Mouse (Mus musculus) midbrain, postnatal 0 days (tissue): ENCODE measurements around the gene Gstm5. TPM values are rescaled to one million over a fixed set of nuclear protein-coding genes. Genes with fewer than 3 reads are reported as not detected.

Source experiments
- ATAC-seq: fragments of 200-750 bp; cut with Nextera tagmentation; 2 replicates; pipeline ENCODE4 v1.8.0; 2017; ENCODE audit warnings: moderate number of reproducible peaks, mild to moderate bottlenecking, moderate TSS enrichment, moderate library complexity; ENCODE audit not compliant: low FRiP score
- DNase-seq: peaks from one replicate; pipeline ENCODE4 v3.0.0-alpha.2; 2015; ENCODE audit warnings: low spot score
- H3K27ac ChIP-seq: fragments of 300-500 bp; sonication (generic); 2 replicates; pipeline ENCODE4 v1.5.1; 2014; ENCODE audit warnings: low read depth, mild to moderate bottlenecking, low read length, mixed read lengths
- H3K27me3 ChIP-seq: fragments of 300-500 bp; sonication (generic); 2 replicates; pipeline ENCODE4 v1.6.1; 2014; ENCODE audit warnings: low read length, control low read depth, mixed read lengths; ENCODE audit not compliant: insufficient read depth
- H3K36me3 ChIP-seq: fragments of 300-500 bp; sonication (generic); 2 replicates; pipeline ENCODE4 v1.6.1; 2014; ENCODE audit warnings: low read length, control low read depth, mixed read lengths; ENCODE audit not compliant: insufficient read depth
- H3K4me1 ChIP-seq: fragments of 300-500 bp; sonication (generic); 2 replicates; pipeline ENCODE4 v1.6.1; 2014; ENCODE audit warnings: mild to moderate bottlenecking, control low read depth, antibody characterized with exemption, low read length, mixed read lengths; ENCODE audit not compliant: insufficient read depth
- H3K4me2 ChIP-seq: fragments of 300-500 bp; sonication (generic); 2 replicates; pipeline ENCODE4 v1.6.1; 2014; ENCODE audit warnings: low read depth, mild to moderate bottlenecking, low read length, mixed read lengths; ENCODE audit not compliant: poor library complexity, severe bottlenecking
- H3K4me3 ChIP-seq: fragments of 300-500 bp; sonication (generic); 2 replicates; pipeline ENCODE4 v1.5.1; 2014; ENCODE audit warnings: low read depth, mild to moderate bottlenecking, low read length, moderate library complexity
- H3K9ac ChIP-seq: fragments of 300-500 bp; sonication (generic); replicated peaks from 2 replicates; pipeline ENCODE4 v1.6.1; 2014; ENCODE audit warnings: mild to moderate bottlenecking, low read length, moderate library complexity, mixed read lengths; ENCODE audit not compliant: poor library complexity, severe bottlenecking
- H3K9me3 ChIP-seq: fragments of 300-500 bp; sonication (generic); 2 replicates; pipeline ENCODE4 v1.6.1; 2016; ENCODE audit warnings: low read length, control low read depth
- CTCF ChIP-seq: IDR thresholded peaks from 2 replicates; pipeline ENCODE4 v1.5.1; 2016; ENCODE audit warnings: antibody characterized with exemption, mild to moderate bottlenecking
- WGBS: fragments of 180-500 bp; shearing (Covaris S2); extraction: QIAGEN DNeasy Blood & Tissue Kit; methylation state at CpG from one replicate; pipeline ENCODE4 v1.1.7; 2014; 5-methylcytosine and 5-hydroxymethylcytosine counted together
- polyA plus RNA-seq: library from polyadenylated mRNA; unstranded; fragments of >200 nt; fragmentation: Nextera tagmentation; extraction: Ambion mirVana; gene quantifications from 2 replicates; pipeline ENCODE4 v1.2.1, GENCODE M21; 2015
- total RNA-seq: library from RNA; depleted of rRNA; stranded (reverse); fragments of >200 nt; gene quantifications from 2 replicates; pipeline ENCODE4 v1.2.3, GENCODE M21; 2014

Gstm5 gene
- total and polyA plus RNA-seq, 2 experiments from 2014 or later, result 166 to 316 TPM

GRCm38 (mm10) chr3:107931670-107932069 lies 36.0 kb downstream of the Gstm5 start, which contains the start of gene Gstm7:
Gene Gstm7 (minus strand): TSS chr3:107931817.
- WGBS, result 5% methylated on average over 10 of the region's 10 CpGs
- H3K9me3 ChIP-seq, result no peaks in the 10 kb centered on the region
- no peak within 1 kb of the TSS for H3K9ac ChIP-seq
- H3K27ac ChIP-seq, result peak within 1 kb of the TSS; percentile 55
- H3K4me3 ChIP-seq, result no peak within 1 kb of the TSS
- DNase-seq, result peak; percentile 99
- H3K27me3 ChIP-seq, result no peaks in the 10 kb centered on the region
- peak within 1 kb of the TSS; percentile 28; the same call in 1 of the 2 replicates for H3K4me2 ChIP-seq
- TF ChIP-seq CTCF, result peak; percentile 57
- no peaks in the 10 kb centered on the region for H3K36me3 ChIP-seq
- H3K4me1 ChIP-seq, result no peaks in the 10 kb centered on the region
- peak; percentile 97 for ATAC-seq

- Histone ChIP-seq H3K36me3 (no peaks in the 10 kb centered on the region), H3K27ac (peak overlapping the region; percentile 51), H3K27me3 (no peaks in the 10 kb centered on the region), H3K4me2 (no peak overlapping the region), H3K9ac (no peak overlapping the region), H3K4me3 (no peak overlapping the region), H3K9me3 (no peaks in the 10 kb centered on the region), H3K4me1 (no peaks in the 10 kb centered on the region)
- WGBS, result 67% methylated on average over 6 of the region's 6 CpGs
- ATAC-seq (no peak), DNase-seq (no peak)
- TF ChIP-seq CTCF, result no peak
Measured at GRCm38 (mm10) chr3:107932128-107932527, 36.5 kb downstream of the Gstm5 start.

GRCm38 (mm10) chr3:107935268-107935667 lies 39.6 kb downstream of the Gstm5 start:
- H3K27me3 ChIP-seq, result no peaks in the 10 kb centered on the region
- H3K9me3 ChIP-seq, result no peaks in the 10 kb centered on the region
- no peak for TF ChIP-seq CTCF
- no peak overlapping the region for H3K4me3 ChIP-seq
- ATAC-seq, result no peak
- no peaks in the 10 kb centered on the region for H3K36me3 ChIP-seq
- no peak for DNase-seq
- no peak overlapping the region for H3K27ac ChIP-seq
- H3K4me1 ChIP-seq, result peaks cover 7% of the 10 kb centered on the region; the same call in 1 of the 2 replicates
- no peak overlapping the region for H3K4me2 ChIP-seq
- H3K9ac ChIP-seq, result no peak overlapping the region
- WGBS, result 88% methylated on average over 3 of the region's 3 CpGs

GRCm38 (mm10) chr3:107935888-107936287 lies 40.3 kb downstream of the Gstm5 start:
- DNase-seq (no peak), ATAC-seq (no peak)
- no peak overlapping the region for H3K27ac ChIP-seq
- H3K4me1 ChIP-seq, result peaks cover 7% of the 10 kb centered on the region; the same call in 1 of the 2 replicates
- H3K27me3 ChIP-seq, result no peaks in the 10 kb centered on the region
- WGBS, result 75% methylated on average over 3 of the region's 3 CpGs
- no peak overlapping the region for H3K9ac ChIP-seq
- no peaks in the 10 kb centered on the region for H3K36me3 ChIP-seq
- TF ChIP-seq CTCF, result no peak
- no peak overlapping the region for H3K4me2 ChIP-seq
- H3K4me3 ChIP-seq, result no peak overlapping the region
- H3K9me3 ChIP-seq, result no peaks in the 10 kb centered on the region

GRCm38 (mm10) chr3:107939403-107939802 lies 43.8 kb downstream of the Gstm5 start:
- peak; percentile 74 for TF ChIP-seq CTCF
- no peaks in the 10 kb centered on the region for H3K36me3 ChIP-seq
- ATAC-seq (0 out of 2 replicates have a peak, but pooled peaks have one; percentile 6), DNase-seq (peak; percentile 51)
- H3K9ac ChIP-seq, result no peak overlapping the region
- peak overlapping the region; percentile 52 for H3K27ac ChIP-seq
- 47% methylated on average over 3 of the region's 3 CpGs for WGBS
- H3K9me3 ChIP-seq, result no peaks in the 10 kb centered on the region
- no peak overlapping the region for H3K4me2 ChIP-seq
- no peaks in the 10 kb centered on the region for H3K27me3 ChIP-seq
- H3K4me1 ChIP-seq, result peaks cover 9% of the 10 kb centered on the region; the same call in 1 of the 2 replicates
- no peak overlapping the region for H3K4me3 ChIP-seq

GRCm38 (mm10) chr3:107939830-107940229 lies 44.2 kb downstream of the Gstm5 start:
- TF ChIP-seq CTCF, result no peak
- Histone ChIP-seq H3K4me2 (no peak overlapping the region), H3K9ac (no peak overlapping the region), H3K27me3 (no peaks in the 10 kb centered on the region), H3K27ac (peak overlapping the region; percentile 52), H3K36me3 (no peaks in the 10 kb centered on the region), H3K4me3 (no peak overlapping the region), H3K9me3 (no peaks in the 10 kb centered on the region), H3K4me1 (peaks cover 9% of the 10 kb centered on the region; the same call in 1 of the 2 replicates)
- 28% methylated on average over 4 of the region's 4 CpGs for WGBS
- DNase-seq (no peak), ATAC-seq (peak; percentile 24; the same call in 1 of the 2 replicates)
